Mouse (Mus musculus) kidney, postnatal 0 days (tissue): ENCODE measurements around the gene Nmt1. TPM values are rescaled to one million over a fixed set of nuclear protein-coding genes. Genes with fewer than 3 reads are reported as not detected.

Source experiments
- ATAC-seq: fragments of 200-750 bp; cut with Nextera tagmentation; replicated peaks from 2 replicates; pipeline ENCODE4 v1.8.0; 2017; ENCODE audit warnings: low read depth, moderate number of reproducible peaks, moderate TSS enrichment, moderate library complexity; ENCODE audit not compliant: low FRiP score
- DNase-seq: peaks from one replicate; pipeline ENCODE4 v3.0.0-alpha.2; 2016; ENCODE audit warnings: low spot score
- H3K27ac ChIP-seq: fragments of 300-500 bp; sonication (generic); 2 replicates; pipeline ENCODE4 v1.5.1; 2014; ENCODE audit warnings: mild to moderate bottlenecking
- H3K27me3 ChIP-seq: fragments of 300-500 bp; sonication (generic); 2 replicates; pipeline ENCODE4 v1.6.1; 2014; ENCODE audit warnings: low read length, mixed read lengths; ENCODE audit not compliant: insufficient read depth
- H3K36me3 ChIP-seq: fragments of 300-500 bp; sonication (generic); 2 replicates; pipeline ENCODE4 v1.6.1; 2014; ENCODE audit warnings: low read length, mixed read lengths; ENCODE audit not compliant: insufficient read depth
- H3K4me1 ChIP-seq: fragments of 300-500 bp; sonication (generic); replicated peaks from 2 replicates; pipeline ENCODE4 v1.6.1; 2014; ENCODE audit warnings: antibody characterized with exemption, low read length, mixed read lengths; ENCODE audit not compliant: insufficient read depth
- H3K4me2 ChIP-seq: fragments of 300-500 bp; sonication (generic); 2 replicates; pipeline ENCODE4 v1.6.1; 2014; ENCODE audit warnings: mild to moderate bottlenecking, low read length, moderate library complexity, mixed read lengths
- H3K4me3 ChIP-seq: fragments of 300-500 bp; sonication (generic); replicated peaks from 2 replicates; pipeline ENCODE4 v1.5.1; 2014; ENCODE audit warnings: low read depth, low read length
- H3K9ac ChIP-seq: fragments of 300-500 bp; sonication (generic); 2 replicates; pipeline ENCODE4 v1.6.1; 2014; ENCODE audit warnings: low read depth, low read length
- H3K9me3 ChIP-seq: fragments of 300-500 bp; sonication (generic); replicated peaks from 2 replicates; pipeline ENCODE4 v1.6.1; 2016; ENCODE audit warnings: low read length, inconsistent platforms, mixed read lengths
- CTCF ChIP-seq: IDR thresholded peaks from 2 replicates; pipeline ENCODE4 v1.5.1; 2016; ENCODE audit warnings: antibody characterized with exemption, low read depth, mild to moderate bottlenecking, moderate library complexity
- WGBS: fragments of 180-500 bp; shearing (Covaris S2); extraction: QIAGEN DNeasy Blood & Tissue Kit; methylation state at CpG from one replicate; pipeline ENCODE4 v1.1.7; 2014; 5-methylcytosine and 5-hydroxymethylcytosine counted together
- polyA plus RNA-seq: library from polyadenylated mRNA; unstranded; fragments of >200 nt; fragmentation: Nextera tagmentation; extraction: Ambion mirVana; gene quantifications from 2 replicates; pipeline ENCODE4 v1.2.1, GENCODE M21; 2015

Nmt1 gene
- polyA plus RNA-seq, 1 experiment from 2014 or later, result 60.3 TPM

- Histone ChIP-seq H3K27ac (peak overlapping the region; percentile 75), H3K4me2 (no peak overlapping the region), H3K4me3 (no peak overlapping the region), H3K27me3 (no peaks in the 10 kb centered on the region), H3K4me1 (peaks cover 10% of the 10 kb centered on the region; the same call in 1 of the 2 replicates), H3K36me3 (no peaks in the 10 kb centered on the region), H3K9me3 (no peaks in the 10 kb centered on the region), H3K9ac (no peak overlapping the region)
- no peak for DNase-seq
- no peak for TF ChIP-seq CTCF
- WGBS, result 77% methylated on average over 6 of the region's 6 CpGs
- ATAC-seq, result no peak
Observed at GRCm38 (mm10) chr11:103105810-103106209, 77.8 kb downstream of the Nmt1 start.

- Histone ChIP-seq H3K4me1 (peaks cover 14% of the 10 kb centered on the region), H3K36me3 (no peaks in the 10 kb centered on the region), H3K4me2 (no peak overlapping the region), H3K4me3 (no peak overlapping the region), H3K27ac (peak overlapping the region; percentile 75; the same call in 1 of the 2 replicates), H3K9ac (no peak overlapping the region), H3K9me3 (no peaks in the 10 kb centered on the region), H3K27me3 (no peaks in the 10 kb centered on the region)
- no peak for TF ChIP-seq CTCF
- ATAC-seq, result no peak
- no peak for DNase-seq
- WGBS, result 70% methylated on average over 4 of the region's 4 CpGs
Observed at GRCm38 (mm10) chr11:103106386-103106785, 78.4 kb downstream of the Nmt1 start.

- Histone ChIP-seq H3K27ac (peak overlapping the region; percentile 71), H3K9ac (peak overlapping the region; percentile 60), H3K4me2 (peak overlapping the region; percentile 73), H3K27me3 (no peaks in the 10 kb centered on the region), H3K36me3 (no peaks in the 10 kb centered on the region), H3K4me3 (peak overlapping the region; percentile 37; the same call in 1 of the 2 replicates), H3K4me1 (peaks cover 21% of the 10 kb centered on the region), H3K9me3 (no peaks in the 10 kb centered on the region)
- TF ChIP-seq CTCF, result no peak
- DNase-seq, result no peak
- no peak for ATAC-seq
- 22% methylated on average over 10 of the region's 10 CpGs for WGBS
Observed at GRCm38 (mm10) chr11:103111301-103111700, 83.3 kb downstream of the Nmt1 start.

GRCm38 (mm10) chr11:103111881-103112551 is 84.0 kb downstream of the Nmt1 start:
- H3K36me3 ChIP-seq, result no peaks in the 10 kb centered on the region
- DNase-seq (peak; percentile 79), ATAC-seq (no peak; the same call in 1 of the 2 replicates)
- WGBS, result under 1% methylated on average over 28 of the region's 28 CpGs
- peak overlapping the region; percentile 37 for H3K4me3 ChIP-seq
- peak overlapping the region; percentile 60 for H3K9ac ChIP-seq
- no peak for TF ChIP-seq CTCF
- H3K4me2 ChIP-seq, result peak overlapping the region; percentile 73
- peaks cover 21% of the 10 kb centered on the region for H3K4me1 ChIP-seq
- H3K9me3 ChIP-seq, result no peaks in the 10 kb centered on the region
- H3K27ac ChIP-seq, result peak overlapping the region; percentile 71
- H3K27me3 ChIP-seq, result no peaks in the 10 kb centered on the region

- H3K27ac ChIP-seq, result peak overlapping the region; percentile 71; the same call in 1 of the 2 replicates
- no peak for DNase-seq
- ATAC-seq, result no peak
- H3K9me3 ChIP-seq, result no peaks in the 10 kb centered on the region
- H3K27me3 ChIP-seq, result no peaks in the 10 kb centered on the region
- WGBS, result 25% methylated on average over 9 of the region's 9 CpGs
- H3K4me3 ChIP-seq, result peak overlapping the region; percentile 37; the same call in 1 of the 2 replicates
- no peaks in the 10 kb centered on the region for H3K36me3 ChIP-seq
- TF ChIP-seq CTCF, result no peak
- peak overlapping the region; percentile 73 for H3K4me2 ChIP-seq
- peak overlapping the region; percentile 60 for H3K9ac ChIP-seq
- H3K4me1 ChIP-seq, result peaks cover 21% of the 10 kb centered on the region
Observed at GRCm38 (mm10) chr11:103112552-103112912, 84.5 kb downstream of the Nmt1 start.

GRCm38 (mm10) chr11:103113005-103113404 is 85.0 kb downstream of the Nmt1 start:
- TF ChIP-seq CTCF, result no peak
- peaks cover 25% of the 10 kb centered on the region for H3K4me1 ChIP-seq
- no peak overlapping the region for H3K4me2 ChIP-seq
- H3K27ac ChIP-seq, result peak overlapping the region; percentile 71; the same call in 1 of the 2 replicates
- no peak overlapping the region for H3K4me3 ChIP-seq
- H3K9me3 ChIP-seq, result no peaks in the 10 kb centered on the region
- no peak for ATAC-seq
- no peak for DNase-seq
- no peaks in the 10 kb centered on the region for H3K27me3 ChIP-seq
- H3K36me3 ChIP-seq, result no peaks in the 10 kb centered on the region
- 47% methylated on average over 12 of the region's 12 CpGs for WGBS
- H3K9ac ChIP-seq, result no peak overlapping the region
